Mouse (Mus musculus): ENCODE measurements around the gene Rassf3. TPM values are rescaled to one million over a fixed set of nuclear protein-coding genes. Genes with fewer than 3 reads are reported as not detected.

The Rassf3 gene
- 11.4 and 13.5 TPM in 2 replicates for polyA plus RNA-seq (2016; fragmentation: Nextera tagmentation; extraction: Ambion mirVana)

GRCm38 (mm10) chr10:121476190-121476967 is at the start of gene Rassf3:
Rassf3 (minus strand) TSS chr10:121476347.
- Histone ChIP-seq H3K4me3 (peak within 1 kb of the TSS; percentile 67), H3K9ac (peak within 1 kb of the TSS; percentile 76), H3K4me1 (peaks cover 38% of the 10 kb centered on the region), H3K27me3 (replicated peaks) (0 out of 2 replicates have a peak, but pooled peaks cover 4% of the 10 kb centered on the region), H3K27ac (no peak within 1 kb of the TSS), H3K9me3 (no peaks in the 10 kb centered on the region), H3K36me3 (no peaks in the 10 kb centered on the region), H3K4me2 (replicated peaks) (peak within 1 kb of the TSS; percentile 99)
- peak; percentile 93 for ATAC-seq (ENCODE audit: low FRiP score, low read depth)
- WGBS: 1% methylated on average over 51 of the region's 62 CpGs

- Histone ChIP-seq H3K4me2 (replicated peaks) (no peak overlapping the region), H3K9ac (no peak overlapping the region), H3K27me3 (replicated peaks) (no peaks in the 10 kb centered on the region), H3K36me3 (no peaks in the 10 kb centered on the region), H3K9me3 (no peaks in the 10 kb centered on the region), H3K27ac (no peak overlapping the region), H3K4me1 (peaks cover 6% of the 10 kb centered on the region), H3K4me3 (no peak overlapping the region)
- ATAC-seq (ENCODE audit: low FRiP score, low read depth): no peak; the same call in 1 of the 2 replicates
- 15% methylated on average over 12 of the region's 12 CpGs for WGBS
Measured at GRCm38 (mm10) chr10:121520923-121521585, 44.9 kb upstream of the Rassf3 start.

GRCm38 (mm10) chr10:121519710-121520109 is 43.6 kb upstream of the Rassf3 start:
- Histone ChIP-seq H3K9me3 (no peaks in the 10 kb centered on the region), H3K27me3 (replicated peaks) (no peaks in the 10 kb centered on the region), H3K4me1 (peaks cover 8% of the 10 kb centered on the region), H3K9ac (no peak overlapping the region), H3K4me2 (replicated peaks) (no peak overlapping the region), H3K4me3 (no peak overlapping the region), H3K27ac (no peak overlapping the region), H3K36me3 (no peaks in the 10 kb centered on the region)
- no peak for ATAC-seq (ENCODE audit: low FRiP score, low read depth)
- WGBS: 67% methylated on average over 2 of the region's 2 CpGs

DNA sequence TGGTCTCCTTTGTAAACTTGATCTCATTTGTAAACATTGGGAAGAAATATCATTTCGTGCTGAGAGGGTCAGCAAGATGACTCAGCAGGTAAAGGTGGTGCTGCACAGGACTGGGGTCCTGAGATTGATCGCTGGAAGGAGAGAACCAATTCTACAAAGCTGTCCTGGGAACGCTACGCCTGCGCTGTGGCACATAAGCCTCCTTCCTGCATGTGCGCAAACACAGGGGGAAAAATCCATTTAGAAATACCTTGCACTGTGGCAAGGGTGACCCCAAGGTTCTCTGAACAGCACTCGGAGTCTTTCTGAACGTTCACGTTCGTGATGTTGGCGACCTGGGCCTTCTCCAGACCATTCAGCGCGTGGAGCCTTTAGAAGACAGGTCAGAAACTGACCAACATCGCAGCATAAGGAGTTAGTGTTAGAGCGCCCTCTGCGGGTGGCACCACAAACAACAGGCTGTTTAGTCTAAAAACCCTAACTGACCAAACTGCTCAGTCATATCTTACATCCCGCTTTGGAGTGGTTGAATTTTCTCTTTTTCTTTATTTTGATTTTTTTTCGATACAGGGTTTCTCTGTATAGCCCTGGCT is 40.0 kb upstream of the Rassf3 start:
- 29% methylated on average over 18 of the region's 18 CpGs for WGBS
- H3K27ac ChIP-seq: no peak overlapping the region
- peaks cover 5% of the 10 kb centered on the region for H3K4me1 ChIP-seq
- H3K4me2 ChIP-seq (replicated peaks): no peak overlapping the region
- no peak overlapping the region for H3K4me3 ChIP-seq
- H3K9ac ChIP-seq: no peak overlapping the region
- no peaks in the 10 kb centered on the region for H3K9me3 ChIP-seq
- no peak; the same call in 1 of the 2 replicates for ATAC-seq (ENCODE audit: low FRiP score, low read depth)
- no peaks in the 10 kb centered on the region for H3K36me3 ChIP-seq
- H3K27me3 ChIP-seq (replicated peaks): no peaks in the 10 kb centered on the region

GRCm38 (mm10) chr10:121509751-121510643 is 33.9 kb upstream of the Rassf3 start:
- H3K27ac ChIP-seq: no peak overlapping the region

DNA sequence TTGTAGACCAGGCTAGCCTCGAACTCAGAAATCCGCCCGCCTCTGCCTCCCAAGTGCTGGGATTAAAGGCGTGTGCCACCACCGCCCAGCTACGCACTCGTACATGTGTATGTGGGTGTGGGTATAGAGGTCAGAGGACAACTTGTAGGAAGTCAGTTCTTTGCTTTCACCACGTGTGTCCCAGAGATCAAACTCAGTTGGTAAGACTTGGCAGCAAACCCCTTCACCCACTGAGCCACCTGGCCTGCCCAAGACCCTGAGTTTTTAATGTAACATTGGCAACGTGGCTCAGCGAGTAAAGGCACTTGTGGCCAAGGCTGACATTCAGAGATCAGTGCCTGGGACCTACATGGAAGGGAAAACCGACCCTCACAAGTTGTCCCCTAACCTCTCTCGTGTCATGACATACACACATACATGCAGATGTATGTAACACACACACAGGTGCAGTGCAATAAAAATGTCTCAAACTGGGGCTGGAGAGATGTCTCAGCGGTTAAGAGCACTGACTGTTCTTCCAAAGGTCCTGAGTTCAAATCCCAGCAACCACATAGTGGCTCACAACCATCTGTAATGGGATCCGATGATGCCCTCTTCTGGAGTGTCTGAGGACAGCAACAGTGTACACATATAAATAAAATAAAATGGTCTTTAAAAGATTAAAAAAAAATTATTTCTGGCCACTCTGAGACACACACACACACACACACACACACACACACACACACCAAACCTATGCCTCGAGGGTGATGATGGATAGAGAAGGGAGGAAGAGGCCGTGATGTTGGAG is 31.8 kb upstream of the Rassf3 start:
- Histone ChIP-seq H3K27ac (no peak overlapping the region), H3K4me1 (peaks cover 36% of the 10 kb centered on the region), H3K4me3 (no peak overlapping the region), H3K9ac (no peak overlapping the region), H3K36me3 (no peaks in the 10 kb centered on the region), H3K27me3 (replicated peaks) (no peaks in the 10 kb centered on the region), H3K4me2 (replicated peaks) (no peak overlapping the region), H3K9me3 (no peaks in the 10 kb centered on the region)
- 92% methylated on average over 16 of the region's 16 CpGs for WGBS
- ATAC-seq (ENCODE audit: low FRiP score, low read depth): no peak

More at GRCm38 (mm10) chr10:121509751-121510643, 33.9 kb upstream of the Rassf3 start:
- H3K36me3 ChIP-seq: no peaks in the 10 kb centered on the region
- peak overlapping the region; percentile 14 for H3K4me2 ChIP-seq (replicated peaks)
- no peaks in the 10 kb centered on the region for H3K9me3 ChIP-seq
- WGBS: 26% methylated on average over 24 of the region's 24 CpGs
- no peaks in the 10 kb centered on the region for H3K27me3 ChIP-seq (replicated peaks)
- peak overlapping the region; percentile 21; the same call in 1 of the 2 replicates for H3K9ac ChIP-seq
- H3K4me3 ChIP-seq: no peak overlapping the region
- peak; percentile 68 for ATAC-seq (ENCODE audit: low FRiP score, low read depth)
- H3K4me1 ChIP-seq: peaks cover 33% of the 10 kb centered on the region

DNA sequence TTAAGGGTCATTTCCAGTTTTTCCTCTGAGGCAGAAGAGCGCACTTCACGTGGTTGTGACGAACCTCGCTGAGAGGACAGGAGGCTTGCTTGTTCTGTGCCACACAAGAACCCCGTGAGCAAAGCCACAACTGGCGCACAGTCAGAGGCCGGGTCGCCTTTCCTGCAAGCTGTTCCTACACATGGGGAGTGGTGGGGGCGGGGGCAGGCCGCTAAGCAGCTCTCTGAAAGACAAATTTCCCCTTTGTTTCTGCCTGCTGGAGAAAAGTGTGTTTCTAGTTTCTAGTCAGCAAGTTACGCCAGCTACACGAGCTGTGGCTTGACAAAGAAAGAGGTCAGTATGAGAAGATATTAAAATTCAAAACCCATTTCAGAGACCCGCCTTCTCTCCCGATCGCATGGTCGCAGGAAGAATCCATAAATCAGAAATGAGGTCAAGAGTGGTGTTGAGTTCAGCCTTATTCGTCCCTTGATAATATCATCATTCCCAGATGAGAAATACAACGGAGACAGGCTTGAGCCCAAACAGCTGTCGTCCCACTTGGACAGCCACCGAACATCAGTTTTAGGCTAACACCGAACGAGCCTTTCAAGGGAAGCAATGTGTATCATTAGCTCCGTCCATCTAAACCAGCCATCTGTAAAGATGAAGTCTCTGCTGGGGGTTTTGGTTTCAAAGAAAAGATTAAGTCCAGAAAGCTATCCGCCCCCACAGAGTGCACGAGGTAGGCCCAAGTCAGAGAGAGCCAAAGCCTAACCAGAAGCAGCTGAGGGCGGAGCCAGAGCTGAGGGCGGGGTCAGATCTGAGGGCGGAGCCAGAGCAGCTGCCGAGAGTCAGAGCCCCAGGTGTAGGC is 30.8 kb upstream of the Rassf3 start:
- Histone ChIP-seq H3K27ac (peak overlapping the region; percentile 57; the same call in 1 of the 2 replicates), H3K4me3 (no peak overlapping the region), H3K9ac (no peak overlapping the region; the same call in 1 of the 2 replicates), H3K4me2 (replicated peaks) (peak overlapping the region; percentile 30), H3K9me3 (no peaks in the 10 kb centered on the region), H3K27me3 (replicated peaks) (no peaks in the 10 kb centered on the region), H3K4me1 (peaks cover 36% of the 10 kb centered on the region), H3K36me3 (no peaks in the 10 kb centered on the region)
- ATAC-seq (ENCODE audit: low FRiP score, low read depth): 0 out of 2 replicates have a peak, but pooled peaks have one; percentile 4
- WGBS: 35% methylated on average over 29 of the region's 29 CpGs

DNA sequence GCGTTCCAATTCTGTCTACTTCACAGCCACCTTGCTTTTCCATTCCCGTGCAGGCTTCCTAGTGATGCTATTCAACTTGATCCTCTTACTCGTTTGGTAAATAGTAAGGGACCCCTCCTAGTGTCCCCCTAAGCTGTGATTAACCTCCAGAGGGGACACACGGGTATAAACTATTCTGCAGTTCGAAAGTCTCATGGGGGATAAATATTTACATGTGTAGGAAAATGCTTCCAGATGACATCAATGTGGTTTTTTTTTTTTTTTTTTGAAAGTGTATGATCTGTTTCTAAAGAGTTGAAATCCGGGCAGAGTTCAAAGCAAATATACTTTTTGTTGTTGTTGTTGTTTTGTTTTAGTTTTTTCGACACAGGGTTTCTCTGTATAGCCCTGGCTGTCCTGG is 29.8 kb upstream of the Rassf3 start:
- Histone ChIP-seq H3K27me3 (replicated peaks) (no peaks in the 10 kb centered on the region), H3K4me3 (peak overlapping the region; percentile 9; the same call in 1 of the 2 replicates), H3K9ac (no peak overlapping the region), H3K4me1 (peaks cover 36% of the 10 kb centered on the region), H3K4me2 (replicated peaks) (peak overlapping the region; percentile 60), H3K36me3 (no peaks in the 10 kb centered on the region), H3K27ac (peak overlapping the region; percentile 72), H3K9me3 (no peaks in the 10 kb centered on the region)
- 63% methylated on average over 7 of the region's 7 CpGs for WGBS
- ATAC-seq (ENCODE audit: low FRiP score, low read depth): no peak

DNA sequence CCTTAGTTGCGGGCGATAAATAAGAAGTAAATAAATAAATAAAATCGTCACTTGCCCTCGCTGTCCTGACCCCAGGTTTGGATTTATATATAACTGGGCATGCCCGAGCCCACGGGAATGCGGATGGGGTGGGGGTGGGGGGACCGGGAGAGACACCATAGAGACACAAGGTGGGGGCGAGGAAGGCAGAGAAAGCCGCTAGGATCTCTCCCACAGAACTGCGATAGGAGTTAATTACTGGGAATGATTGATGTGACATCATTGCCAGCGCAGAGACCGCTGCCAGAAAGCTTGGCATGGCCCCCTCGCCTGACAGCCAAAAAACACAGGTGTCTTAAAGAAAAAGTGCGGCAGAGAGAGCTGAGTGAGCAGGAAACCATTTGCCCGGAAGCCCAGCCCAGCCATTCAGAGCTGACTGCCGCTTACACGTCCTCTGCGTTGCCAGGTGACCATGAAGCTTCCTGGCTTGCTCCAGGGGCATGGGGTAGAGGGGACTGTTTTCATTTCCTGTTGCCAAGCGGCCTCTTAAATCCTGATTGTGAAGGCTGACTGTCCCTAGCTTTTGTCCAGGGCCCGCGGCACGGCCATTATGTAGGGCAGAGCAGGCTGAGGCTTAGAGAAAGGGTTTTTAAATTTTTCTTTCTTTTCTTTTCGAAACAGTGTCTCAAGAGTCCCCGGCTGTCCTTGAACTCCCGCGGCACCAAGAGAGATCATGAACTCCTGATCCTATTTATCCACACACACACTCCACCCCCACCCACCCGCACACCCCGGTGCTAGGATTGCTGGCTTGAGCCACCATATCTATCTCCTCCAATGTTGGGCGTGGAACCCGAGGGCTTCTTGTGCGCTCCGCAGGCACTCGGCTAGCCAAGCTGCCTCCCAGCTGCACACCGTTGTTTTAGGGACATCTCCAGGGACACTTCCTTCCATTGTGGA is 29.1 kb upstream of the Rassf3 start:
- H3K4me2 ChIP-seq (replicated peaks): peak overlapping the region; percentile 60
- H3K36me3 ChIP-seq: no peaks in the 10 kb centered on the region
- peak overlapping the region; percentile 29 for H3K4me3 ChIP-seq
- H3K27ac ChIP-seq: peak overlapping the region; percentile 72
- no peaks in the 10 kb centered on the region for H3K9me3 ChIP-seq
- no peaks in the 10 kb centered on the region for H3K27me3 ChIP-seq (replicated peaks)
- 21% methylated on average over 35 of the region's 35 CpGs for WGBS
- H3K9ac ChIP-seq: no peak overlapping the region
- H3K4me1 ChIP-seq: peaks cover 36% of the 10 kb centered on the region
- ATAC-seq (ENCODE audit: low FRiP score, low read depth): peak; percentile 59

Data from neural tube, embryonic 12.5 days (tissue).